Mouse (Mus musculus): ENCODE measurements around the gene Mroh8.

Gene Mroh8

DNA sequence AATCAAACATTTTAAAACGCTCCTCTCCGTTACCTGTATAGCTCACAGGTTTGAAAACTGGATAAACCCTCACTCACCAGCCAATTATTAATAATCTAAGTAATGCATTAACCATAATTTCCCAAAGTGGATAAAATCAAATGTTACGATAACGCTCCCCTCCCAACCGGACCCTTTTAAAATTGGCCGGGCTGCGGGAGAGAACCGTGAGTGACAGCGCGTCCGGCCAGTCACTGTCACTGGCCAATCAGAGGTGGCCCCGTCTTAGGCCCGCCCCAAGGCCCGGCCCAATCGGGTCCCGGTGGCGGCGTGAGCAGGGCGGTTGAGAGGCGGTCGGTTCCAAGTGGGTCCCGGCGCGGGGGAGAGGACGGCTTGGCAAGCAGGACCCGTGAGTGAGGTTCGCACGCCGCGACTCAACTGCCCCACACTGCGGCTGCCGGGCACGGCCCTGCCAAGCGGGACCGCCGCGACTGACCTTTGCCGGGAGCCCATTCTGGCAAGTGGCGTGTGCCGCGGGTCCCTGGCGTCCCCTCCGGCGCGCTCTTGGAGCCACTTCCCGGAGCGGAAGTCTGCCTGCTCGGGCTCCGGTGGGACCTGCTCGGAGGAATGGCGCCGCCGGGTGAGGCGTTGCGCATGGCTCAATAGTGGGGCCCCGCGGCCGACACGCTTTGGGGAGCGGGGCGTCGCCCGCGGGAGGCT lies 483 bp downstream of the Mroh8 start, which contains the start of gene Rpn2:
Rpn2 (plus strand) TSS at position 301 of the 699 bp plus-strand sequence.
- no peaks in the 10 kb centered on the region for H3K9me3 ChIP-seq (ENCODE audit: low read length)
- peaks cover 48% of the 10 kb centered on the region for H3K4me1 ChIP-seq (replicated peaks; ENCODE audit: low read depth, low read length)
- no peaks in the 10 kb centered on the region for H3K27me3 ChIP-seq (ENCODE audit: insufficient read depth, low read length)
- TF ChIP-seq NANOG (IDR thresholded peaks at IDR 0.05; ENCODE audit: borderline replicate concordance, low read length) (no peak), CTCF (conservative IDR thresholded peaks at IDR 0.05; ENCODE audit: low read length) (no peak), POU5F1 (IDR thresholded peaks at IDR 0.05; ENCODE audit: borderline replicate concordance, low read length) (no peak)
- peaks cover 30% of the 10 kb centered on the region for H3K36me3 ChIP-seq (ENCODE audit: insufficient read depth, low read length)
- peak within 1 kb of the TSS; percentile 99 for H3K4me3 ChIP-seq (replicated peaks; ENCODE audit: low read length)

DNA sequence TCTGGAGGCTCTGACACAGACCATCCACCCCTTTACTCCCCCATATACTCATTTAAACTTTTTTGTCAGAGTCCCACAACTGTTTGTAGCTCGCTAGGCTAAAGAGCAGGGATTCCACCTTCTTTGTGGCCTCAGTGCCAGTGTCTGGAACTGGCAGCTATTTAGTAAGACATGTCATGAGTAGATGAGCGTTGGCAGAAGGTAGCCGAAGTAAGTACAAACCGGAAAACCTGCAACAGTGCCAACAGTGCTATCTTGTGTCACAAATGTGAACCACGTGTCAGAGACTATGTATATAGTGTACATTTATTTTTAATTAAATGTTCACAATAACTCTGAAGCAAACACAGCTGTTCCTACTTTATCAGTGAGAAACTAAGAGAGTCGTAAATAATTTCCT lies 15.5 kb downstream of the Mroh8 start:
- no peaks in the 10 kb centered on the region for H3K36me3 ChIP-seq (ENCODE audit: insufficient read depth, low read length)
- H3K9me3 ChIP-seq (ENCODE audit: low read length): no peaks in the 10 kb centered on the region
- TF ChIP-seq POU5F1 (IDR thresholded peaks at IDR 0.05; ENCODE audit: borderline replicate concordance, low read length): no peak
- no peak for TF ChIP-seq NANOG (IDR thresholded peaks at IDR 0.05; ENCODE audit: borderline replicate concordance, low read length)
- no peak for TF ChIP-seq CTCF (conservative IDR thresholded peaks at IDR 0.05; ENCODE audit: low read length)
- no peaks in the 10 kb centered on the region; the same call in 1 of the 2 replicates for H3K4me1 ChIP-seq (replicated peaks; ENCODE audit: low read depth, low read length)
- H3K4me3 ChIP-seq (replicated peaks; ENCODE audit: low read length): no peak overlapping the region
- peaks cover 4% of the 10 kb centered on the region for H3K27me3 ChIP-seq (ENCODE audit: insufficient read depth, low read length)

DNA sequence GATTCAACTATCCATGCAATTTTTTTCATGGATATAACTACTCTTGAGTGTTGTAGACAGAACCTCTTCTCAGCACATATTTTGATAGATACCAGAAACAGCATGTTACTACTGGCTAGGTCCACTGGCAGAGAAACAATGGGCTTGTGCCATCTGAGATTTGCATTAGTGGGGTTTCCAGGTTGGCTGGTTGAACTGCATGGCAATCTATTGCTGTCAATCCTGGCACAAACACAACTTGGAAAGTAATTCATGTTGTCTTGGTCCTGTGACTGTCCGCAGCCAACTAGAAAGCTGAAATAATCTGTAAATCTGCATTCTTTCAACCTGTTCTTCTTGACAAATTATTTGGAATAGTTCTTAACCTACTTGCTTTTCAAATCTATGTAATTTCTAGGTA lies 16.2 kb downstream of the Mroh8 start:
- Histone ChIP-seq H3K36me3 (ENCODE audit: insufficient read depth, low read length) (no peaks in the 10 kb centered on the region), H3K4me3 (replicated peaks; ENCODE audit: low read length) (no peak overlapping the region), H3K9me3 (ENCODE audit: low read length) (no peaks in the 10 kb centered on the region), H3K27me3 (ENCODE audit: insufficient read depth, low read length) (peaks cover 8% of the 10 kb centered on the region), H3K4me1 (replicated peaks; ENCODE audit: low read depth, low read length) (no peaks in the 10 kb centered on the region; the same call in 1 of the 2 replicates)
- TF ChIP-seq NANOG (IDR thresholded peaks at IDR 0.05; ENCODE audit: borderline replicate concordance, low read length): no peak
- TF ChIP-seq CTCF (conservative IDR thresholded peaks at IDR 0.05; ENCODE audit: low read length): no peak
- no peak for TF ChIP-seq POU5F1 (IDR thresholded peaks at IDR 0.05; ENCODE audit: borderline replicate concordance, low read length)

DNA sequence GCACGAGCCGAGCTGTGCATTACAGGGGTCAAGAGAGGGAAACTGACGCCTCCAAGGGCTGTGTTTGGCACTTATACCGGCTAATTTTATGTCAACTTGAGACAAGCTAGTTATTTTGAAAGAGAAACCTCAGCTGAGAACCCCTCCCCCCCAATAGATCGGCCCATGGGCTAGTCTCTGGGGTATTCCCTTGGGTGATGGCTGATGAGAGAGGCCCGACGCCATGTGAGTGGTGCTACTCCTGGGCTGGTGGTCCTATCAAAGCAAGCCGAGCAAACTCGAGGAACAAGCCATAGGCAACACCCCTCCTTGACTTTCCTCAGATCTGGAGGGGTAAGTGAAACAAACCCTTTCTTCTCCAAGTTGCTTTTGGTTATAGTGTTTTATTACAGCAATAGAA lies 16.8 kb downstream of the Mroh8 start:
- Histone ChIP-seq H3K9me3 (ENCODE audit: low read length) (no peaks in the 10 kb centered on the region), H3K4me1 (replicated peaks; ENCODE audit: low read depth, low read length) (no peaks in the 10 kb centered on the region; the same call in 1 of the 2 replicates), H3K36me3 (ENCODE audit: insufficient read depth, low read length) (no peaks in the 10 kb centered on the region), H3K4me3 (replicated peaks; ENCODE audit: low read length) (no peak overlapping the region), H3K27me3 (ENCODE audit: insufficient read depth, low read length) (peaks cover 8% of the 10 kb centered on the region)
- no peak for TF ChIP-seq CTCF (conservative IDR thresholded peaks at IDR 0.05; ENCODE audit: low read length)
- no peak for TF ChIP-seq NANOG (IDR thresholded peaks at IDR 0.05; ENCODE audit: borderline replicate concordance, low read length)
- no peak for TF ChIP-seq POU5F1 (IDR thresholded peaks at IDR 0.05; ENCODE audit: borderline replicate concordance, low read length)

DNA sequence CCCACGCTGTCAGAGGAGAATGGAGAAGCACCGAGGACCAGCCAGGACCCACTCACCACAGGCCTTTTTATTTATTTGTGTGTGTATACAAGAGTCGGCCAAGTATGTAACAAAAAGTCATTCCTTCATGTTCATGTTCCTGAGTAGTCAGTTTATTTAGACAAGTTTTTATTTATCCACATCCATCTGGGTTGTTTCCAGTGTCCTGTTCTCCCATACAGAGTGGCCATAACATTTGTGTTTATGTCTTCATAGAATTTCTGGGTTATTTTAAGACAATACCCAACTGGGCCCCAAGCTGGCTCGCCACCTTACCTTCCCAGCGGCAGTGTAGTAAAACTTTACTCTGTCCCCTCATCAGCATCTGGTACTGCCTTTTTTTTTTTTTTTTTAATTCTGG lies 17.4 kb downstream of the Mroh8 start:
- no peaks in the 10 kb centered on the region for H3K9me3 ChIP-seq (ENCODE audit: low read length)
- peaks cover 11% of the 10 kb centered on the region for H3K27me3 ChIP-seq (ENCODE audit: insufficient read depth, low read length)
- no peaks in the 10 kb centered on the region; the same call in 1 of the 2 replicates for H3K4me1 ChIP-seq (replicated peaks; ENCODE audit: low read depth, low read length)
- TF ChIP-seq CTCF (conservative IDR thresholded peaks at IDR 0.05; ENCODE audit: low read length): no peak
- no peak for TF ChIP-seq POU5F1 (IDR thresholded peaks at IDR 0.05; ENCODE audit: borderline replicate concordance, low read length)
- no peak for TF ChIP-seq NANOG (IDR thresholded peaks at IDR 0.05; ENCODE audit: borderline replicate concordance, low read length)
- H3K4me3 ChIP-seq (replicated peaks; ENCODE audit: low read length): no peak overlapping the region
- no peaks in the 10 kb centered on the region for H3K36me3 ChIP-seq (ENCODE audit: insufficient read depth, low read length)

DNA sequence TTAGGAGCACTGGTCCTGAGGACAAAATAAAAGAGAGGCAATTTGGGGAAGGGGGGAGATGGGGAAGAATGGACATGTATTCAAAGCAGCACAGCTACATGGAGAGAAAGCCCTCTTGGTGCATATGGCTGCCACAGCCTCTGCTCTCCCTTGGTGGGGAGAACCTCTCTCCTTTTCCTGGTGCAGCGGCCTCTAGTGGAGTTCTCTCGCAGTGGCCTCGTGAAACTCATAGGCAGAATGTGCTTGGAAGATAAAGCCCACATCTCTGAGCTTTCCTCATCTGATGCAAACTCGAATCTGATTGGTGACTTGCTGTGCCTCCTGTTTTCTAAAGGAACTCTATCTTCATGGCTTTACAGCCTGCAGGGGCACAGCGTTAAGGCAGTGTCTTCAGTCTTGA lies 19.6 kb downstream of the Mroh8 start:
- TF ChIP-seq CTCF (conservative IDR thresholded peaks at IDR 0.05; ENCODE audit: low read length) (peak; percentile 94), POU5F1 (IDR thresholded peaks at IDR 0.05; ENCODE audit: borderline replicate concordance, low read length) (no peak)
- Histone ChIP-seq H3K9me3 (ENCODE audit: low read length) (no peaks in the 10 kb centered on the region), H3K36me3 (ENCODE audit: insufficient read depth, low read length) (no peaks in the 10 kb centered on the region), H3K4me1 (replicated peaks; ENCODE audit: low read depth, low read length) (peaks cover 8% of the 10 kb centered on the region; the same call in 1 of the 2 replicates), H3K27me3 (ENCODE audit: insufficient read depth, low read length) (peaks cover 20% of the 10 kb centered on the region), H3K4me3 (replicated peaks; ENCODE audit: low read length) (no peak overlapping the region)

DNA sequence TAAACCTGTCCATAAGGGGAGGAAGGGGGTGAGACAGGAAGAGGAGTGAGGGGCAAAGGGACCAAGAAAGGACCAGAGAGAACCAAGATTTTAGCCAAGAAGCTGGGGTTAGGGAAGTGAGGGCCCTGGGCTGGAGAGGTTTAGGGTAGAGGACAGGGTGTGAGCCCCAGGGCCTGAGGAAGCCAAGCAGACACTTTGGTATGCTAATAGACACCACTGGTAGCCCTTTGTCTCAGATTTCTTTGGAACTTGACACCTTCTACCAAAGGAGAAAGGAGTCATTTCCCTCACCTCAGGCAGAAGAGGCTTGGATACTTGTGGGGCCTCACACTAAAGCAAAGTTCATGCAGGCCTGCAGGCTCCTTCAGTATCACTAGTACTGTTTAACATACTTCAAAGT lies 31.2 kb downstream of the Mroh8 start:
- TF ChIP-seq CTCF (conservative IDR thresholded peaks at IDR 0.05; ENCODE audit: low read length) (no peak), POU5F1 (IDR thresholded peaks at IDR 0.05; ENCODE audit: borderline replicate concordance, low read length) (no peak; the same call in 1 of the 2 replicates), NANOG (IDR thresholded peaks at IDR 0.05; ENCODE audit: borderline replicate concordance, low read length) (peak; percentile 52; the same call in 1 of the 2 replicates)
- peaks cover 6% of the 10 kb centered on the region for H3K9me3 ChIP-seq (ENCODE audit: low read length)
- H3K36me3 ChIP-seq (ENCODE audit: insufficient read depth, low read length): no peaks in the 10 kb centered on the region

DNA sequence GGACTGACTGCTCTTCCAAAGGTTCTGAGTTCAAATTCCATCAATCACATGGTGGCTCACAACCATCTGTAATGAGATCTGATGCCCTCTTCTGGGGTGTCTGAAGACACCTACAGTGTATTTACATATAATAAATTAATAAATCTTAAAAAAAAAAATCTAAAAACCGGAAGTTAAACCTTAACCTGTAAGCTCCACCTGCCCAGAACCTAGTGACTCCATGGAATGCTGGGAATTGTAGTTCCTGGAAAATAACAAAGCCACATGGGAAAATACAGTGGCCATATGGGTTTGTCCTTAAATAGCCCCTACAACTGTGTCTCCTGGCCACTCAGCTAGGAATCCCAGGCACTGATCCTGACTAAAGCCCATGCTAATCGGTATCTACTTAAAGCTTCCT lies 33.7 kb downstream of the Mroh8 start:
- no peak overlapping the region for H3K4me3 ChIP-seq (replicated peaks; ENCODE audit: low read length)
- H3K4me1 ChIP-seq (replicated peaks; ENCODE audit: low read depth, low read length): peaks cover 48% of the 10 kb centered on the region
- TF ChIP-seq POU5F1 (IDR thresholded peaks at IDR 0.05; ENCODE audit: borderline replicate concordance, low read length) (no peak), NANOG (IDR thresholded peaks at IDR 0.05; ENCODE audit: borderline replicate concordance, low read length) (no peak), CTCF (conservative IDR thresholded peaks at IDR 0.05; ENCODE audit: low read length) (no peak)
- H3K36me3 ChIP-seq (ENCODE audit: insufficient read depth, low read length): no peaks in the 10 kb centered on the region
- H3K27me3 ChIP-seq (ENCODE audit: insufficient read depth, low read length): peaks cover 25% of the 10 kb centered on the region
- 0 out of 2 replicates have a peak, but pooled peaks cover 5% of the 10 kb centered on the region for H3K9me3 ChIP-seq (ENCODE audit: low read length)

More for the DNA sequence above, 31.2 kb downstream of the Mroh8 start:
- peaks cover 51% of the 10 kb centered on the region for H3K4me1 ChIP-seq (replicated peaks; ENCODE audit: low read depth, low read length)
- peaks cover 36% of the 10 kb centered on the region for H3K27me3 ChIP-seq (ENCODE audit: insufficient read depth, low read length)
- peak overlapping the region; percentile 45; the same call in 1 of the 2 replicates for H3K4me3 ChIP-seq (replicated peaks; ENCODE audit: low read length)

Data from E14TG2a.4 (cell line).